Mouse (Mus musculus): Measurements from ENCODE around the gene Msx3. TPM values are rescaled to one million over a fixed set of nuclear protein-coding genes. Genes with fewer than 3 reads are reported as not detected.

The Msx3 gene
- not detected in 2 replicates for polyA plus RNA-seq (2014; fragmentation: Nextera tagmentation; extraction: Ambion mirVana)

- Histone ChIP-seq H3K36me3 (ENCODE audit: control insufficient read depth, insufficient read depth, low read length) (no peaks in the 10 kb centered on the region), H3K27me3 (replicated peaks; ENCODE audit: control insufficient read depth, insufficient read depth, low read length) (peaks cover 87% of the 10 kb centered on the region), H3K4me3 (ENCODE audit: low read depth, low read length) (peak within 1 kb of the TSS; percentile 42), H3K27ac (replicated peaks; ENCODE audit: low read depth, low read length) (no peak within 1 kb of the TSS), H3K9ac (ENCODE audit: low read depth, low read length) (peak within 1 kb of the TSS; percentile 14), H3K9me3 (ENCODE audit: control insufficient read depth, low read length) (no peaks in the 10 kb centered on the region), H3K4me1 (ENCODE audit: control insufficient read depth, insufficient read depth, low read length) (peaks cover 16% of the 10 kb centered on the region), H3K4me2 (ENCODE audit: low read depth, low read length) (peak within 1 kb of the TSS; percentile 66)
- ATAC-seq (ENCODE audit: low read depth): no peak
- DNase-seq (ENCODE audit: low spot score): no peak
- WGBS: 2% methylated on average over 43 of the region's 56 CpGs
These were observed at the start of gene Msx3 for GRCm38 (mm10) chr7:140048361-140049114. Gene Msx3 (minus strand): TSS chr7:140049089.

DNA sequence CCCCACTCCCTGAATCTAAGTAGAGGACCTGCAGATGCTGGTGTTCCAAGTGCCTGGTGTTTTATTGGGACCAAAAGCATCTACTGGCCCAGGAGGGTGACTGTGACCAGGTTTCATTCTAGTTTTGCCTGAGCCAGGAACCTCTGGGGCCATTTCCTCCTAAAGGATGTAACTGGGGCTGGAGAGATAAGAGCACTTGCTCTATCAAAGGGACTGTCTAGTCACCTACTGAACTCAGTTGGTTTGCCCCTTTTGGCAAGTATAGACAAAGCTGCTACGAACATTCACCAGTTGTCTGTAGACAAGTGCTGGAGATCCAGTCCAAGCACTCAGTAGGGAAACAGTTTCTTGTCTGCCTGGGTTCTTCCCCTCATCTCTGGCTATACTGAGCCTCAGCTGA is 49.6 kb upstream of the Msx3 start:
- WGBS: 100% methylated on average over 1 of the region's 1 CpGs
- H3K4me3 ChIP-seq (ENCODE audit: low read depth, low read length): no peak overlapping the region
- H3K9ac ChIP-seq (ENCODE audit: low read depth, low read length): no peak overlapping the region
- no peaks in the 10 kb centered on the region for H3K27me3 ChIP-seq (replicated peaks; ENCODE audit: control insufficient read depth, insufficient read depth, low read length)
- H3K4me2 ChIP-seq (ENCODE audit: low read depth, low read length): no peak overlapping the region
- no peaks in the 10 kb centered on the region for H3K9me3 ChIP-seq (ENCODE audit: control insufficient read depth, low read length)
- no peaks in the 10 kb centered on the region for H3K36me3 ChIP-seq (ENCODE audit: control insufficient read depth, insufficient read depth, low read length)
- H3K27ac ChIP-seq (replicated peaks; ENCODE audit: low read depth, low read length): no peak overlapping the region
- DNase-seq (ENCODE audit: low spot score) (no peak), ATAC-seq (ENCODE audit: low read depth) (no peak)
- H3K4me1 ChIP-seq (ENCODE audit: control insufficient read depth, insufficient read depth, low read length): peaks cover 5% of the 10 kb centered on the region; the same call in 1 of the 2 replicates

- Histone ChIP-seq H3K9me3 (ENCODE audit: control insufficient read depth, low read length) (no peaks in the 10 kb centered on the region), H3K4me1 (ENCODE audit: control insufficient read depth, insufficient read depth, low read length) (no peaks in the 10 kb centered on the region), H3K27ac (replicated peaks; ENCODE audit: low read depth, low read length) (no peak overlapping the region), H3K36me3 (ENCODE audit: control insufficient read depth, insufficient read depth, low read length) (no peaks in the 10 kb centered on the region), H3K9ac (ENCODE audit: low read depth, low read length) (no peak overlapping the region), H3K27me3 (replicated peaks; ENCODE audit: control insufficient read depth, insufficient read depth, low read length) (no peaks in the 10 kb centered on the region), H3K4me3 (ENCODE audit: low read depth, low read length) (no peak overlapping the region), H3K4me2 (ENCODE audit: low read depth, low read length) (no peak overlapping the region)
- DNase-seq (ENCODE audit: low spot score) (no peak), ATAC-seq (ENCODE audit: low read depth) (no peak)
These were observed 47.2 kb upstream of the Msx3 start for GRCm38 (mm10) chr7:140096055-140096454.

GRCm38 (mm10) chr7:140095556-140095955 is 46.7 kb upstream of the Msx3 start:
- no peaks in the 10 kb centered on the region for H3K9me3 ChIP-seq (ENCODE audit: control insufficient read depth, low read length)
- no peak overlapping the region for H3K4me3 ChIP-seq (ENCODE audit: low read depth, low read length)
- no peak overlapping the region for H3K4me2 ChIP-seq (ENCODE audit: low read depth, low read length)
- WGBS: 38% methylated on average over 1 of the region's 1 CpGs
- H3K27me3 ChIP-seq (replicated peaks; ENCODE audit: control insufficient read depth, insufficient read depth, low read length): no peaks in the 10 kb centered on the region
- no peak overlapping the region for H3K9ac ChIP-seq (ENCODE audit: low read depth, low read length)
- H3K27ac ChIP-seq (replicated peaks; ENCODE audit: low read depth, low read length): no peak overlapping the region
- DNase-seq (ENCODE audit: low spot score) (no peak), ATAC-seq (ENCODE audit: low read depth) (no peak)
- no peaks in the 10 kb centered on the region for H3K4me1 ChIP-seq (ENCODE audit: control insufficient read depth, insufficient read depth, low read length)
- no peaks in the 10 kb centered on the region for H3K36me3 ChIP-seq (ENCODE audit: control insufficient read depth, insufficient read depth, low read length)

- H3K27me3 ChIP-seq (replicated peaks; ENCODE audit: control insufficient read depth, insufficient read depth, low read length): no peaks in the 10 kb centered on the region
- H3K36me3 ChIP-seq (ENCODE audit: control insufficient read depth, insufficient read depth, low read length): no peaks in the 10 kb centered on the region
- H3K9me3 ChIP-seq (ENCODE audit: control insufficient read depth, low read length): no peaks in the 10 kb centered on the region
- no peak overlapping the region for H3K27ac ChIP-seq (replicated peaks; ENCODE audit: low read depth, low read length)
- ATAC-seq (ENCODE audit: low read depth) (no peak), DNase-seq (ENCODE audit: low spot score) (no peak)
- WGBS: 57% methylated on average over 5 of the region's 5 CpGs
- no peak overlapping the region for H3K4me2 ChIP-seq (ENCODE audit: low read depth, low read length)
- no peak overlapping the region for H3K4me3 ChIP-seq (ENCODE audit: low read depth, low read length)
- no peaks in the 10 kb centered on the region for H3K4me1 ChIP-seq (ENCODE audit: control insufficient read depth, insufficient read depth, low read length)
- H3K9ac ChIP-seq (ENCODE audit: low read depth, low read length): no peak overlapping the region
These were observed 46.1 kb upstream of the Msx3 start for GRCm38 (mm10) chr7:140094954-140095353.

DNA sequence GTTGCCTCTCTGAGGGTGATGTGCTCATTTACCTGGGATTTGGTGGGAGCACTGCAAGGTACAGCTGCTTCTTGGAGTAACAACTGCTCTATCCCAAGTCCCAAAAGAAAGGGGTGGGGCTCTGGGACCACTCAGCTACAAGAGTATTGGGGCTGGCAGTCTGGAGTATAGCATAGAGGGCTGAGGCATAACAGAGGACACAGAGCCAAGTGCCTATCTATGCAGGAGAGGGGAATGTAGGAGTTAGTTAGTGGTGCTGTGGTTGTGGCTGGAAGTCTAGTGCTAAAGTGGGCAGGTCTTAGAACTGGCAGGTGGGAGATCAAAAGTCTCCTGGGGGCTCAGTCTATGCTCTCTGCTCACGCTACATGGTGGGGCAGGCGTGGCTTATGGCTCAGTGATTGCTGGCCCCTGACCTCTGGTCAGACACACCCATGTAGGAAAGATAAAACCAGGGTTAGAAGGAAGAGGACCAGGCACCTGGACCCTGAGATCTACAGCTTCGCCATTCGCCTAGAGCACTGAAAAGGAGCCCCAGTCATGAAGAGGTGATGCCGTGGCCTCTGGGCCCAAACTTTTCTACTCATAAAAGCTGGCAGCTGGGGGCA is 44.1 kb upstream of the Msx3 start, which contains the start of gene Prap1:
TSS of gene Prap1 (plus strand) at position 472 of the 605 bp plus-strand sequence.
- no peaks in the 10 kb centered on the region for H3K36me3 ChIP-seq (ENCODE audit: control insufficient read depth, insufficient read depth, low read length)
- DNase-seq (ENCODE audit: low spot score) (no peak), ATAC-seq (ENCODE audit: low read depth) (no peak)
- H3K9ac ChIP-seq (ENCODE audit: low read depth, low read length): no peak within 1 kb of the TSS
- no peak within 1 kb of the TSS for H3K4me2 ChIP-seq (ENCODE audit: low read depth, low read length)
- no peaks in the 10 kb centered on the region for H3K27me3 ChIP-seq (replicated peaks; ENCODE audit: control insufficient read depth, insufficient read depth, low read length)
- H3K4me3 ChIP-seq (ENCODE audit: low read depth, low read length): no peak within 1 kb of the TSS
- no peaks in the 10 kb centered on the region for H3K4me1 ChIP-seq (ENCODE audit: control insufficient read depth, insufficient read depth, low read length)
- H3K27ac ChIP-seq (replicated peaks; ENCODE audit: low read depth, low read length): no peak within 1 kb of the TSS
- H3K9me3 ChIP-seq (ENCODE audit: control insufficient read depth, low read length): no peaks in the 10 kb centered on the region
- WGBS: 75% methylated on average over 5 of the region's 5 CpGs

GRCm38 (mm10) chr7:140090601-140091000 is 41.7 kb upstream of the Msx3 start:
- H3K27ac ChIP-seq (replicated peaks; ENCODE audit: low read depth, low read length): no peak overlapping the region
- no peaks in the 10 kb centered on the region for H3K36me3 ChIP-seq (ENCODE audit: control insufficient read depth, insufficient read depth, low read length)
- no peaks in the 10 kb centered on the region for H3K4me1 ChIP-seq (ENCODE audit: control insufficient read depth, insufficient read depth, low read length)
- H3K27me3 ChIP-seq (replicated peaks; ENCODE audit: control insufficient read depth, insufficient read depth, low read length): no peaks in the 10 kb centered on the region
- H3K4me2 ChIP-seq (ENCODE audit: low read depth, low read length): no peak overlapping the region
- 67% methylated on average over 10 of the region's 10 CpGs for WGBS
- ATAC-seq (ENCODE audit: low read depth) (no peak), DNase-seq (ENCODE audit: low spot score) (peak; percentile 66)
- H3K9me3 ChIP-seq (ENCODE audit: control insufficient read depth, low read length): no peaks in the 10 kb centered on the region
- no peak overlapping the region for H3K4me3 ChIP-seq (ENCODE audit: low read depth, low read length)
- no peak overlapping the region for H3K9ac ChIP-seq (ENCODE audit: low read depth, low read length)

DNA sequence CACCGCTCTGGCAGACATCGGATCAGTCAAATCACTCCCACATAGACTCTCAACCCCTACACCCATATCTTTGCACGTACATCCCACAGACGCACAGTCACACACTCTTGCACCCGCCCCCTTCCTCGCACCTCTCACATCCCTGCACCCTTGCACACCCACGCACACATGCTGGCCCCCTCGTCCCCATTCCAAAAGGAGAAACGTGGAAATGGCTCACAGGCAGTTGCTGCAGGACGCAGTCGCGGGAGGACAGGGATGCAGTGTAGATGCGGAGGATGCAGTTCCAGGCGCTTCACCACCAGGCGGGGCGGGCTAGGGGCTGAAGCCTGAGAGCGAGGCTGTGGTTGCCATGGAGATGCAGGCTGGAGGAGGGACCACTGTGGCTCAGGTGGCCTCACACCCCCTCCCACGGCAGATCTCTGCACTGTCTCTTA is 33.4 kb upstream of the Msx3 start, which contains the start of gene Caly:
TSS of gene Caly (minus strand) at position 307 of the 437 bp plus-strand sequence.
- Histone ChIP-seq H3K9ac (ENCODE audit: low read depth, low read length) (no peak within 1 kb of the TSS), H3K27me3 (replicated peaks; ENCODE audit: control insufficient read depth, insufficient read depth, low read length) (peaks cover 44% of the 10 kb centered on the region), H3K4me2 (ENCODE audit: low read depth, low read length) (peak within 1 kb of the TSS; percentile 3; the same call in 1 of the 2 replicates), H3K9me3 (ENCODE audit: control insufficient read depth, low read length) (no peaks in the 10 kb centered on the region), H3K4me3 (ENCODE audit: low read depth, low read length) (peak within 1 kb of the TSS; percentile 22), H3K4me1 (ENCODE audit: control insufficient read depth, insufficient read depth, low read length) (peaks cover 11% of the 10 kb centered on the region), H3K36me3 (ENCODE audit: control insufficient read depth, insufficient read depth, low read length) (no peaks in the 10 kb centered on the region), H3K27ac (replicated peaks; ENCODE audit: low read depth, low read length) (no peak within 1 kb of the TSS)
- DNase-seq (ENCODE audit: low spot score) (peak; percentile 75), ATAC-seq (ENCODE audit: low read depth) (peak; percentile 87)
- 6% methylated on average over 17 of the region's 18 CpGs for WGBS

Data from embryonic facial prominence, embryonic 14.5 days (tissue).